Mouse (Mus musculus) ES-E14 (cell line): ENCODE results near the gene Ptprm.

ENCODE experiments used
- CHD2 ChIP-seq: IDR thresholded peaks from 2 replicates; pipeline ENCODE4 v1.6.1; 2014; ENCODE audit warnings: mild to moderate bottlenecking, low read depth, low read length, inconsistent platforms
- HCFC1 ChIP-seq: IDR thresholded peaks from 2 replicates; pipeline ENCODE4 v1.6.1; 2012; ENCODE audit warnings: low read length, inconsistent platforms, borderline replicate concordance; ENCODE audit not compliant: insufficient read depth
- MAFK ChIP-seq: IDR thresholded peaks from 2 replicates; pipeline ENCODE4 v1.6.1; 2014; ENCODE audit warnings: mild to moderate bottlenecking, low read depth, low read length, inconsistent platforms; ENCODE audit not compliant: insufficient read depth
- ZC3H11A ChIP-seq: IDR thresholded peaks from 2 replicates; pipeline ENCODE4 v1.6.1; 2012; ENCODE audit warnings: low read depth, mild to moderate bottlenecking, inconsistent platforms, low read length, borderline replicate concordance

- TF ChIP-seq HCFC1, result no peak
- TF ChIP-seq ZC3H11A, result no peak
- no peak for TF ChIP-seq MAFK
- no peak for TF ChIP-seq CHD2
Measured at GRCm38 (mm10) chr17:67013217-67013616, 341.0 kb downstream of the Ptprm start.
